Mouse (Mus musculus) hindlimb bud, embryonic 11.5 days (tissue): ENCODE results near the gene Kif5c.

ENCODE experiments used
- DNase-seq: peaks from one replicate; pipeline ENCODE4 v3.0.0-alpha.2; 2012; ENCODE audit warnings: low read depth, low spot score; ENCODE audit errors: extremely low spot score

Gene Kif5c

DNA sequence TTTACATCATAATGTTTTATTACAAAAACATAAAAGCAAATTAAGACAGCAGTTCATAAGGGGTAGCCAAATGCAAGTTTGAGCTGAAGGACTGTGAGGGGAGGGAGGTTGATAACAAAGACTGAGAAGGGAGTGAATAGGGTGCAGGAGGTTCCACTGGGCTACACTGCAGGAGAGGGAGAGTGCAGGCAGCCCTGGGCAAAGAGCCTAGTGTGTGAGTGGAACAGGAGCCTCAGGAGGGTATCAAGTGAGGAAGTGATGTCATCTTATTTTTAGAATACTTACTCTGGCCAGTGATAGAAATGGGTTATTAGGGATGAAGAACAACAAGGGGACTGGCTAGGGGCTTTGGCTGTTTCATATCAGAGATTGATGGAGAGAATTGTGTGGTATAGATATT, 42.2 kb downstream of the Kif5c start:
- no peak for DNase-seq

DNA sequence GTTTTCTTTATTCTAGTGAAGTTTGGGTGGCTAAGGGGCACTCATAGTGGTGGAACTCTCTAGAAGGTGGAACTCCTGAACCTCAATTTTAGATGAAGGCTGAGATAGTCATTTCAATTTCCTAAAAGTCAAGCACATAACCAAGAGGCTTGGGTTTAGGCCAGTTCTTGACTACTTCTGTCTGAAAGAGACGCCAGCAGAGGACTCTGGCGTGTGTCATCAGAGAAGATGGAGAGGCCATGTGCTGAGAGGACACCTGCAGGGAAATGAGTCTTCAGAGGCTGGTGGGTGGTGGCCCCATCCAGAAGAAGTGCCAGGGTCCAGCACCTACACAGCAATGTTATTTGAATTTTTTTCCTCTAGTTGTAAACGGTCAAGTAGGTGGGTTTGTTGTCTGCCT, 42.8 kb downstream of the Kif5c start:
- DNase-seq: no peak

DNA sequence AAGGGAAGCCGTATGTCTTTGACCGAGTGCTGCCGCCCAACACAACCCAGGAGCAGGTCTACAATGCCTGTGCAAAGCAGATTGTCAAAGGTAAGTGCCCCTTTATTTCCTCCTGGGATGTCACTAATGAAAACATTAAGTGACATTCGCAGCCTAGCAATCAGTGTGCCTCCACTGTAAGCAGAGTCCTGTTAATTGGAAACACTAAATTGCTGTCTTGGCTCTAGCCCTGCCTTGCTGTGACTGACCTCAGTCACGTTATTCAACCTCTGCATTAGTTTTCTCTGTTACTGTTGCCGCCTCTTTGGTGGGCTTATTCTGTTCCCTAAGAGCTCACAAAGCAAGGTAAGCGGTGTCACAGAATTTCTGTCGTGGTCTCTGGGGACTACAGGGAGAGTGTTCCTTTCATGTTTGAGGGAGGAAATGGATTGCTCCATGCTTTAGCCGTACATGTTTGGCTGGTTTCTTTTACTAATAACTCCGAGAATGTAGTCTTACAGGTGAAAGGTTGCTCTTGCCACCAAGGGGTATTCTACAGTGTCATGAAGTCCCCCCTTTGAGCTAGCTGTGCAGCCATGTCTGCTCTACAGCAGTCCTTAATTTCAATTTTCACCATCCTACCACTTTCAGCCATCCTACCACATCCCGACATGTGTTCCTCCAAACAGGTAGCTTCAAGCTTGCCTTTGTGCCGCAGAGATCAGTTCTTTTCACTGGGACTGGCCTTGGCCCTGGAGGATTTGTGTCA, 52.8 kb downstream of the Kif5c start:
- DNase-seq: no peak

DNA sequence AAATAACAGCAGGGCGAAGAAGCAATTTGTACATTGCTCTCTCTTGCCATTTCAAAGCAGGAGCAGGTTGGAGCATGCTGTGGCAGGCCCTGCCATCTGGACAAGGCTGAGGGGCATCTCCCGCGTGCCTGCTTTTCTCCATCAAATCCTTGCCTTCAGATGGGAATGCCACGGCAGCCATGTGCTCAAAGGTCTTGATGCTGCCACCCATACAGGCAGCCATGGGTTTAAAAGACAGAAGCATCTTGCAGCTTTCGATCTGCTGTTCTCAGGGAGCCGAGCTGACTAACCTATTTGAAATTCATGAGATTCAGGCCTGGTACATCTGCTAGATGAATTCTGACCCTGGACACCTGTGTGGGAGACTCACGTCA, 53.4 kb downstream of the Kif5c start:
- no peak for DNase-seq

DNA sequence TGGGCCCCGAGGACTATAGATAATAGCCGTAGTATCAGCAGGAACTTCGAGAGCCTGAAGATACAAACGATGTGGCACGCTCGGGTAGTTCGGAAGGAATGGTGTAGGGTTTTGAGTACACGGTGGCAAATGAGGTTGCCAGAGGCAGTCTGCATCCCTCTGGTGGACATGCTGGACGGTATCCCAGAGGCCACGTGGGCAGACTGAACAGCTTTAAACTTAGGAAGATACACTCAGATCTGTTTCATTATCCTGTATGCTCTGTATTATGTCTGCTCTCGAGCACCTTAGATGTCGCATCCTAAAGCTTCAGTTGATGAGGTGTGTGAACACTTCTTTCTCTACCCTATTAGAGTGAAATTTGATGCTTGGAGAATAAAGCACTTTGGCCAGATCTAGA, 56.9 kb downstream of the Kif5c start:
- no peak for DNase-seq

DNA sequence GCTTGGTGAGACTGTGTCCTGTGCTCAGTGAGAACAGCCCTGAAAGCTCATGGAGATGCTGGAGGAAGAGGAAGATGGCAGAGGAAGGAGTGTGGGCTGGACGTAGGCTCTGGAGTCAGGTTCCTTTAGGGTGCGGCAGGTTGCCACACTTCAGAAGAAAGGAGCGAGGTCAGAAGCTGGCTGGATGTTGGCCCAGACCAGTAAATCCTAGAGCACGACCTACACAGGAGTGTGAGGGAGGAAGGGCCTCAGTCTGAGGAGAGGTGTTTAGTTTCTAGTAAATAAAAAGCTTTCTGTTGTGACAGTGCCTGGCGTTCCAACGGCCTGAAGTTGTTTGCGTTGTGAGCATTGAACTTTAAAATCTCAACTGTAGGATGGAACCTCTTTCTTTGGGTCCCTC, 59.3 kb downstream of the Kif5c start:
- no peak for DNase-seq

DNA sequence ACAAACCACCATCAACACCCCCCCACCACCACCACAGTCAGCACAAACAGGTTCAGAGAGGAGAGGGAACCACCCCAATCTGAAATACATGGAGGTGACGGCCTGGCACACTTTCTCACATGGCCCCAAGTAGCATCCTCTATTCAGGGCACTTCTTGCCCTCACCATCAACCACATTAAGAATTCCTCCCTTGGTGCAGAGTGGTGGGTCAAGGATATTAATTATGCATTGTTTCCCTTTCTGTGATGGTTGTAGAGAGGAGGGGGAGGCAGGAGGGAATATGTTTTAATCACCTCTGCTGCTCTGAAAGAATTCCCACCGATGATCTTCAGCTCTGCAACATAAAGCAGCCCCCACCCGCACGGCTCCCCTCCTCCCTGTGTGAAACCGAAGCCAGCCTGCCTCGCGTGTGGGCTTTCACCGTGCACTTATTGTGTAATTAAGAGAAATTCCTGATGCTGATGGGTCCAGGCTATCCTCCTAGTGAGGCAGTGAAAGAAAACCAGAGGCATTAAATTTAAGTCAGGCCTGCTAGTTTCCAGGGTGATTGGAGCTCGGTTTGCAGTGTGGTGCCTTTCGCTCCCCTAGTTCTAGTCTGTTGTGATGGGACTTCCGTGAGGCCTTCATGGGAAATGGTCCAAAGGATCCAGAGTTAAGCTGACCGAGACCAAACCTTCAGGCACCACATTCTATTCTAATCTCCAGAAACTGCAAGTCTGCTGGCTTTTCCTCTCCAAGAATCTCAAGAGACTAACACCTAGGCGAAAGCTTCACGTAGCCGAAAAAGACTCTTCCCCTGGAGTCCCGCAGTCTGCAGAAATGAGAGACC, 60.3 kb downstream of the Kif5c start:
- no peak for DNase-seq

DNA sequence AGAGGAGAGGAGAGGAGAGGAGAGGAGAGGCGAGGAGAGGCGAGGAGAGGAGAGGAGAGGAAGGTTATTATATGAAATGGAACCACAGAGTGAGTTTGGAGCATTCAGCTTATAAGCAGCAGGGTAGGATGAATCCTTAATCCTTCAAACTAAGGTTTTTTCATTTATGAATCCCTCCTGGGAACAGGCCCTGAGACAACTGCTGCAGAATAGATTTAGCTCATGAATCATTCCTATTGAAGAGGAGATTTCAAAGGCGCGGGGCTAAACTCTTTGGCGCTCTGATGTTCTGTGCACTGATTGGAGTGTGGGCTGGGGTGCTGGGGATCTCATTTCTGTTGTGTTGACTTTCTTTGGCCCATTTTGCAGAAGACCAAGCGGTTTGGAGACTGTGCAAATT, 63.7 kb downstream of the Kif5c start:
- DNase-seq: no peak

DNA sequence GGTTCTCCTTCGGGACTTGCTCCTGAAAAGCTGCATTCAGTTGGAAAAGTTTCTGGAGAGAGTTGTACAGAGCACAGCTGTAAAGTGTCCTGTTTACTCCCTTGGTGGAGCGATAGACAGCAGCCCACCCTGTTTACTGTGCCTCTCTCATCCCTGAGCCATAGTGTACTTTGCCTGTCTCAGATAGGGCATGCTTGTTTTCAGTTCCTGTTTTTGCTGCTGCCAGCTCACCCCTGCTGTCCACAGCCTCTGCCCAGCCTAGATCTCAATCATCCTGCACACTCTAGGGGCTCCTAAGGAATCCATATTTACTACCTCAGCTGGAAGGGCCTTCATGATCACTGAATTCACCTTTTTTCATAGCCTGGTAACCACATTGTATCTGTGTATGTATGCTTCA, 65.7 kb downstream of the Kif5c start:
- DNase-seq: no peak

DNA sequence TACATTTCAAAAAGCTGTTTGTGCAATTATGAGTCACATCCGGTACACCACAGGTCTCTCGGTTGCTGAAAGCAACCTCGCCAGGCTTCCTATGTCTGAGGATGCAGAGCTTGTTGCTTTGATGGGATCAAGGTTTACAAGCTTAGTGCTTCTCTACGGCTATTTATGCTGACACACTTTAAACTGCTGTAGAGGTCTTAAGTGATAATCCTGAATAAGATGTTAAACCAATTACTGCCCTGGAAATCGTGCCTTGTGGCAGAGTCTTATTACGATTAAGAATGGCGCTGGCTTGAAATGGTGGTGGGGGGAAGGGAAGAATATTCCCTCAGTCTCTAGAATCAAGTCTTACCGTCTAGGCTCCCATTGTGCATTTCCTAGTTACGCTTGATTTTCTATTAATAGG, 71.3 kb downstream of the Kif5c start:
- DNase-seq: no peak

DNA sequence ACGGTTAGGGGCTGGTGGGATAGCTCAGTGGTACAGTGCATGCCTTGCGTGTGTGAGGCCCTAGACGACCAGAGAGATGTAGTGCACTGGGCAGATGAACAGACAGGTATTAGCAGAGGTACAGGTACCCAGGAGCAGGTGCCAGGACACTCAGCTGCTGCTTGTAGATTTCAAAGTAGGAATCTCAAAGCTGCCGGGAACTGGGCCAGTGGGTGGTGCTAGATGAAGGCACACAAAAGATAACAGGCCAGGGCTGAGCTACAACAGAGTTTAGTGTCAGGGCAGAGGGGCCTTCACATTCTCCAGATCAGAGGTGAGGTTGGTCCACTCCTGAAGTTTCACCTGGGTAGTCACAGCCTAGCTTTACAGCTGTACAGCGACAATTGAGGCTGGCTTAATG, 72.3 kb downstream of the Kif5c start:
- no peak for DNase-seq

DNA sequence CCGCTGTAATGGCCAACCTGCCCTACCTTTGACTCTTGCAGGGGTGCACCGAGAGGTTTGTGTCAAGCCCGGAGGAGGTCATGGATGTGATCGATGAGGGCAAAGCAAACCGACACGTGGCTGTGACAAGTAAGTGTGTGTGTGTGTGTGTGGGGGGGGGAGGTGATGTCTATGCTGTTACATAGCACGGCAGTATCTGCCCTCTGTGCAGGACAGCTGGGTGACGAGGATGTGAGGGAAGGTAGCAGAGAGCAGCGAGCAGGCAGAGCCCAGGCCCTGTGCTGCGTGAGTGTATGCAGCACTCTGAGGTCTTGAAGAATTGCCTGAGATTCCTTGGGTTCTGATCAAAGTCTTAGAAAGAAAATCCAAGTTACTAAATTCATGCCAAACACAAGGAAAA, 75.6 kb downstream of the Kif5c start:
- DNase-seq: no peak

DNA sequence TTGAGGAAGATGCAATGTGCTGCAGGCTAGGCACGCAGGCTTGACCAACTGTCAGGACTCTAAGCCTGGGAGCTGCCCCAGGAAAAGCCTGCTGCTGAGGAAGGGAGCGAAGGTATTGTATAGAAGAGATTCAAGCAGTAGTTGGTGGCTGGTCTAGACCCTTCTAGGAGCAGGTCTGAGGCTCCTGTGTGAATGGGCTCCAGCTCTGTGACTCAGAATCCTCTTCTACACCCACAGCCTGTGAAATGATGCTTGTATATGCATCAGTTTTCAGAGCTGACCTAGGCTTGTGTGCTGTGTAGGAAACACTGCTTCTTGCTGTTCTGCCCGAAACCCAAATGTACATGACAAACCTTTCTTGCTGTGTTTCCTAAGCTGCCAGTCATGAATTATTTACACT, 76.4 kb downstream of the Kif5c start:
- no peak for DNase-seq

DNA sequence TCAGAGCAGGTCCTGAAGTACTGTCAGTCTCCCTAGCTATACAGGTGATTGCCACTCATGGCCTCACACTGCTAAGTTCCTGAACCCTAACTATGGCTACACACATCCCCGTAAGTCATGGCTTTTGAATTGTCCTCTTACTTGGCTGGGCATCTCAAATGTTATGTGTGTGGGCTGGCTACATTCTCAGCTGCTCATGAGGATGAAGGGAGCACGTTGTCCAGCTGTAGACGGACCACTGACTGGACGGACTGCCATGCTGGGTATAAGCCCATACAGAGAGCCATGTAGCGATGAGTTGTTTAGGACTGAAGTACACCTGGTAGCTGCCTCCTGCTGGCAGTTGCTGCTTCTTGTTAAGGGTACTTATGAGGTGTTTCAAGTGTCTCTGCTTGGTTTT, 79.8 kb downstream of the Kif5c start:
- DNase-seq: no peak

DNA sequence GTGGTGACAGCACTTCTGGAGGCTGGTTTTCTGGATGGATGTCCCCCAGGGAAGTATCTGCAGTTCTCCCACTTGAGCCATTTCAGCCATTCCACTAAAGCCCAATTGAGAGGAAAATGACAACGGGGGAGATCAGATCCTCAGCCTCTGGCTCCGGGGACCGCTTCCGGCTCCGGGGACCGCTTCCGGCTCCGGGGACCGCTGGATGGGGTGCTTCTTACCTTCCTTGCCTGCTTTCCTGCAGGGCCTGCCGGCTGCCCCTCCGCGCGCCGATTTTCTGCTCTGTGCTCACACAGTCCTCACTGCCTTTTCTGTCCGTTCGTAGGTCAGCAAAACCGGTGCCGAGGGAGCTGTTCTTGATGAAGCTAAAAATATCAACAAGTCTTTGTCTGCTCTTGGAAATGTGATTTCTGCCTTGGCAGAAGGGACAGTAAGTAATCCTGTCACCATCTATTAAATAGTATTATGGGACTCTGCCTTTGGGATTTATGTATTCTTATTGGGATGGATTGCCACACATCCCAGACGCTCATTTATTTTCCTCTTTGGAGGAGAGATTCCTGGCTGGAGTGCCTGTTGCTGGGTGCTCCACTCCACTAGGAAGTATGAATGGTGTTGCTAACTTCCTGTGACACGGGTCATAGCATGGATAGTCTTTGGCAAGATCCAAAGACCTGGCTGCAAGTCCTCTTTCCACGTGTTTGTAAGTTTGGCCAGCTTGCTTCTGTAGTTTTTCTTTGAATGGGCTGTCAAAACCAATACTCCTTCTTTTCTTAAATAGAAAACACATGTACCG, 81.3 kb downstream of the Kif5c start:
- no peak for DNase-seq

DNA sequence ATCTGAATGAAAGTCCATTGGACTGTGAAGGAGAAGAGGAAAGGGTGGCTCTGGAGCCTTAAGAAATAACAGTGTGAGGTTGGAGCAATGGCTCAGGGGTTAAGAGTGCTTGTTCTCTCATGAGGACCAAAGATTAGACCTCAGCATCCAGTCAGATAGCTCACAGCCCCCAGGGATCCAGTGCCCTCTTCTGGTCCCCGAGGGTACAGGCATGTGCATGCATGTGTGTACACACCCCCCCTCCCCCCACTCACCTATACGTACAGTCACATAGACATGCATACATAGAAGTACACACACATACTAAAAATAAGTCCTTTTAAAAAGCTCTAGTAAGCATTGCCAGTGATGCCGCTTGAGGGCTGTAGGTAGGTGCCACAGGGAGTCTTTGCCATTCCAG, 91.1 kb downstream of the Kif5c start:
- no peak for DNase-seq

DNA sequence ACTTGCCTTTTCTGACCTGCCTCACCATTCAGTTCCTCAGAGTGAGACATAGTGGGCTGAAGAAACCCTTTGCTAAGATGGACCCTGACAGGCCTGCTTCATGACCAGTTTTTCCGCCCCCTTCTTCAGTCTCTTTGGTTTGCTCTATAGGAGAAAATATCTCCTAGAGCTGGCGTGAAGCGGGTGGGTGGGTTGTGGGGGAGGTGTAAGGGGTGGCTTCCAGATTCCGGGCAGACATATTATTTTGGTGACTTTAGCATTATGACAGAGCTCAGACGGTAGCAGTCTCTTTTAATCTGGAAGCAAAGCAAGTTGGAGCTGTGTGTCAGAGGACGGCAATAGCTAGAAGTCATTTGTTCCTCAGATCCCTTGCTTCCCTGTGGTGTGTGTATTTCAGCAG, 92.6 kb downstream of the Kif5c start:
- DNase-seq: no peak

DNA sequence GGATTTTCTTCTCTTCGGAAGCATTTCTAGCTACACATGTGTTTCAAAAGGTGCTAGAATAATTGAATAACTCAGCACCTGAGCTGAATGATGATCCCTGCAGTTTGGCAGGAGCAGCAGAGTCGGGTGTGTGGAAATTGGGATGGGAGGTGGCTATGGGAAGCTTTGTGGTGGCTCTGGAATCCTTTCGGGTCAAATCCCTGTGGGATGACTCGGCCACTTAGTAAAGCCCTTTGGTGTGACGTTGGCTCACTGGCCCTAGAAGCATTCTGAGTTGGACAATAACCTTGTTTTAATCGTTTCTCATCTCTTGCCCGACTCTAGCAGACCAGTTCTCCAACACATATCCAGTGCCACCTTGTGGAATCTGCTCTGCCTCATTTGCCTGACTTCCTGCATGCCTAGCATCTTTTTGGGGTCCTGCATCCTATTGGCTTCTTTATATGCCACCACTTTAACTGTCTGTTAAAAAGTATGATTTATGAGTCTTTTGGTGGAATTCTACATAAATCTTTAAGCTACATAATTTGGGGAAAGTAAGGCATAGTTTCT, 93.3 kb downstream of the Kif5c start:
- no peak for DNase-seq

DNA sequence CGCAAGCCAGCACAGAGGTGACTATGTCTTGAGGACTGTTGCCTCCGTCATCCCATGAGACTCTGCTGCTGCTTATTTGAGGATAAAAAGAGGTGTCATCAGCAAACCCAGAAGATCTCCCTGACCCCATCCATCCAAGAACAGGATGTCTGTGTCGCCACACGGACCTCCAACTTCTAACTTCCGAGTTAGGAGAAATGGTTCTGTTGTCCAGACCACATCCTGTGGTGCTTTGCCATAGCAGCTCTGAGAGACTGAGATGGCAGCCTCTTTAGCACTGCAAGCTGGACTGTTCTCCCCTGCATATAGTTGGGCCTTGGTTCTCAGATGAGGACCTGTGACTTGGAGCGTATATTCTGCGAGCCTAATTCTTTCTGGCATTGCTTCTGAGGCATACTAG, 97.4 kb downstream of the Kif5c start:
- DNase-seq: no peak

DNA sequence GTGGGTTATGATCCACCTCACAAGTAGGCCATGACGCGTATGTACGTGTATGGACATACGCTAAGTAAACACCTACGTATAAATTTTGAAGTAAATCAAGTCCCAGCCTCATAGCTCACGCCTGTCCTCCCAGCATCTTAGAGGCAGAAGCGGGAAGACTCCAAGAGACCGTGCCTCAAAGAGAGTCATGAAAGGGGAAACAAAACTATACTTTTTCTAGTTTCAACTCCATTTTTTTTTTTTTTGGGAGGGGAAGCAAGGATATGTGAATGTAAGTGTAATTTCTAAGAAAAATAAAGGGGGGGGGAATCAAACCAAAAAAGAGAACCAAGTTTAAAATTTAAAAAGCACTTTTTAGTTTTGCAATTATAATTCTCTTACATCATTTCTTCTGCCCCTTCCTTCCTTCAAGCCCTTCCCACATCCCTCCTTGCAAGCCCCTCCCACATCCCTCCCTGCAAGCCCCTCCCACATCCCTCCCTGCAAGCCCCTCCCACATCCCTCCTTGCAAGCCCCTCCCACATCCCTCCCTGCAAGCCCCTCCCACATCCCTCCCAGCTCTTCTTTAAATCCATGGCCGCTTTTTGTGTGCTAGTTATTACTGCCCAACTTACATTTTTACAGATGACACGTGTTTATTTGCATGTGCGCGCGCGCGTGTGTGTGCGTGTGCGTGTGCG, 98.5 kb downstream of the Kif5c start:
- DNase-seq: no peak

DNA sequence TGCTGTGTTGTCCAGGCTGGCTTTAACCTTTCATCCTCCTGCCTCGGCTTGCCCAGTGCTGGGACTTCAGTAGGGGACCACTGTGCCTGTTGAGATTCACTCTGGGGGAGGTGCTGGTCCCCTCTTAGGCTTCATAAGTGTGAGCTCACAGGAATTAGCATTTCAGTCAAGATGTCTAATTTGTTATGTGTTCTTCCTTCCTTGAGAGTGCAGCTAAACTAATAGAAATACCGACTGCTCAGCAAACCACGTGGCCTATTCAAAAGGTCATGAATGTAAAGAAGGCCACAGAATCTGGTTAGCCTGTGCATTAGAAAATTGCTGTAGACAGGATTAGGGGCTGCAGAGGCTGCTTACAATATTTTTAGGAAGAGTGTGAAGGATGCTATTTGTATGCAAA, 99.4 kb downstream of the Kif5c start:
- no peak for DNase-seq
